Mouse (Mus musculus) lung, embryonic 15.5 days (tissue): ENCODE data around the gene Trim25. TPM values are rescaled to one million over a fixed set of nuclear protein-coding genes. Genes with fewer than 3 reads are reported as not detected.

Experiments
- ATAC-seq: fragments of 200-750 bp; cut with Nextera tagmentation; 2 replicates; pipeline ENCODE4 v1.8.0; 2017; ENCODE audit warnings: moderate number of reproducible peaks, borderline replicate concordance; ENCODE audit not compliant: low FRiP score, low TSS enrichment; ENCODE audit errors: extremely low read depth
- H3K27ac ChIP-seq: fragments of 300-500 bp; sonication (generic); 2 replicates; pipeline ENCODE4 v1.5.1; 2015; ENCODE audit warnings: moderate library complexity, mild to moderate bottlenecking, inconsistent platforms
- H3K27me3 ChIP-seq: fragments of 300-500 bp; sonication (generic); 2 replicates; pipeline ENCODE4 v1.6.1; 2015; ENCODE audit warnings: inconsistent platforms
- H3K36me3 ChIP-seq: fragments of 300-500 bp; sonication (generic); 2 replicates; pipeline ENCODE4 v1.6.1; 2015; ENCODE audit warnings: inconsistent platforms
- H3K4me1 ChIP-seq: fragments of 300-500 bp; sonication (generic); 2 replicates; pipeline ENCODE4 v1.6.1; 2015; ENCODE audit warnings: inconsistent platforms
- H3K4me2 ChIP-seq: fragments of 300-500 bp; sonication (generic); 2 replicates; pipeline ENCODE4 v1.6.1; 2015; ENCODE audit warnings: inconsistent platforms, mild to moderate bottlenecking, moderate library complexity
- H3K4me3 ChIP-seq: fragments of 300-500 bp; sonication (generic); 2 replicates; pipeline ENCODE4 v1.5.1; 2015; ENCODE audit warnings: mild to moderate bottlenecking, inconsistent platforms
- H3K9ac ChIP-seq: fragments of 300-500 bp; sonication (generic); 2 replicates; pipeline ENCODE4 v1.6.1; 2015; ENCODE audit warnings: inconsistent platforms
- H3K9me3 ChIP-seq: fragments of 300-500 bp; sonication (generic); 2 replicates; pipeline ENCODE4 v1.6.1; 2016; ENCODE audit warnings: inconsistent platforms
- WGBS: fragments of 180-500 bp; shearing (Covaris S2); methylation state at CpG from one replicate; pipeline ENCODE4 v1.1.7; 2015; 5-methylcytosine and 5-hydroxymethylcytosine counted together
- polyA plus RNA-seq: library from polyadenylated mRNA; unstranded; fragments of >200 nt; fragmentation: Nextera tagmentation; extraction: Ambion mirVana; gene quantifications from 2 replicates; pipeline ENCODE4 v1.2.1, GENCODE M21; 2015

The Trim25 gene
- polyA plus RNA-seq, 1 experiment from 2014 or later = 25.9 TPM

DNA sequence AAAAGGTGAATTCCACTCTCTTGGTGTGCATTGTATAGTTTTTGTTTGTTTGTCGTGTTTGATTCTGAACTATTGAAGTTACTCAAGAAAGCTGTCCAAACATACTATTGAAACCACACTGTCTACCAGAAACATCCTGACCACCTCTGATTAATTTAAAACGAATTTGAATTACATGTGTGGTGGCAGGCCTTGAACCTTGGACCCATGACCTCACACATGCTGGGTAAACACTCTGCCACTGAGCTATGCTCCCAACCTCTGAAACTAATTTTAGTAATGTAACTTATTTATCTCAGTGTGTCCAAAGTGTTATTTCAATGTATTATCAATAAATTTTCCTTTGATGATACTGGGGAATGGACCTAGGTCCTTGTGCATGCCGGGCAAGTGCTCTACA lies 8.4 kb downstream of the Trim25 start:
- WGBS = 80% methylated on average over 3 of the region's 3 CpGs
- peaks cover 35% of the 10 kb centered on the region for H3K36me3 ChIP-seq

DNA sequence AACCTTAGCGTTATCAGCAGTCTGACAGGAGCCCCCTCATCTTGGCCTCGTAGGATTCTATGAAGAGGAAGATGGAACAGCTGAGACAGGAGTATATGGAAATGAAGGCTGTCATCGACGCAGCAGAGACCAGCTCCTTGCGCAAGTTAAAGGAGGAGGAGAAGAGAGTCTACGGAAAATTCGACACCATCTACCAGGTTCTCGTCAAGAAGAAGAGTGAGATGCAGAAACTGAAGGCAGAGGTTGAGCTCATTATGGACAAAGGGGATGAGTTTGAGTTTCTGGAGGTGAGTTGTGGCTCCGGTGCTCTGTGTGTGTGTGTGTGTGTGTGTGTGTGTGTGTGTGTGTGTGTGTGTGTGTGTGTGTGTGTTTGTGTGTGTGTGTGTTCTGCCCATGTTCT lies 9.9 kb downstream of the Trim25 start:
- no peaks in the 10 kb centered on the region for H3K27me3 ChIP-seq
- WGBS = 86% methylated on average over 9 of the region's 9 CpGs
- H3K9me3 ChIP-seq = no peaks in the 10 kb centered on the region
- no peak overlapping the region for H3K4me2 ChIP-seq
- no peak overlapping the region for H3K27ac ChIP-seq
- peaks cover 50% of the 10 kb centered on the region for H3K36me3 ChIP-seq
- 0 out of 2 replicates have a peak, but pooled peaks cover under 1% of the 10 kb centered on the region for H3K4me1 ChIP-seq
- no peak overlapping the region for H3K9ac ChIP-seq
- no peak overlapping the region for H3K4me3 ChIP-seq
- no peak for ATAC-seq

More for the DNA sequence above, 8.4 kb downstream of the Trim25 start:
- no peak for ATAC-seq
- no peak overlapping the region for H3K27ac ChIP-seq
- H3K27me3 ChIP-seq = no peaks in the 10 kb centered on the region
- H3K4me2 ChIP-seq = no peak overlapping the region
- H3K9me3 ChIP-seq = no peaks in the 10 kb centered on the region
- H3K9ac ChIP-seq = no peak overlapping the region
- peaks cover 14% of the 10 kb centered on the region for H3K4me1 ChIP-seq
- no peak overlapping the region for H3K4me3 ChIP-seq

DNA sequence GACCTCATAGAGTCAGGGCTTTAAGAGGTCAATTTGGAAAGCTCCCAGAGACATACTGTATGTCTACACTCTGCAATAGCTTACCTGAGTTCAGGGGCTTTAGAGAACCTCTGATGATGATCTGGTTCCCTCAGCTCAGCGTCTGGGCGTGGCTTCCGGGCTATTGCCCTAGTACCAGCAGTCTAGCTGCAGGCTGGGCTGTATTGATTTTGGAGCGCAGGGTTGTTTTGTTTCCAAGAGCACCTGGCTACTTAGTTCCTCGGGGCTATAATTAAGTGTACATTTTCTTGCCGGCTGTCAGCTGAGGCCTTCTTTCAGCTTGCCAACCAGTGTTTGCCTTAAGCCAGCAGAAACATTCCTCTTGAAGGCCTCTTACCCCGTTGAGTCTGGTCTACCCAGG lies 10.3 kb downstream of the Trim25 start:
- ATAC-seq = no peak
- 76% methylated on average over 7 of the region's 7 CpGs for WGBS
- Histone ChIP-seq H3K4me3 (no peak overlapping the region), H3K9ac (no peak overlapping the region), H3K36me3 (peaks cover 51% of the 10 kb centered on the region), H3K27me3 (no peaks in the 10 kb centered on the region), H3K4me2 (no peak overlapping the region), H3K27ac (no peak overlapping the region), H3K4me1 (no peaks in the 10 kb centered on the region), H3K9me3 (no peaks in the 10 kb centered on the region)

DNA sequence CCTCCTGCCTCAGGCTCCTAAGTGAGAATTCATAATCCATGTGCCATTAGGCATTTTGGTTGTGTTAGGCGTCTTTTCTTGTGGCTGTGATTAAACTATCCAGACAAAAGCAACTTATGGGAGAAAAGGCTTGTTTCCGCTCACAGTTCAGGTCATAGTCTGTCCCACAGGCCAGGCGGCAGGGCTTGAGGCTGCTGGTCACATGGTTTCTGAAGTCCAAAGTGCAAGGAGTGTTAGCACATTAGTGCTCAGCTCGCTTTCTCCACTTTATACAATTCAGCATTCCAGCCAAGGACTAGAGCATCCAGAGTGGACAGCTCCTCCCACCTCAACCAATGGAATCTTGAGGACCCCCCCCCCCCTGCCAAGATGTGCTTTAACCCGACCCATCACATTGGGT lies 13.1 kb downstream of the Trim25 start:
- H3K9me3 ChIP-seq = no peaks in the 10 kb centered on the region
- WGBS = 89% methylated on average over 5 of the region's 5 CpGs
- H3K9ac ChIP-seq = no peak overlapping the region
- peaks cover 53% of the 10 kb centered on the region for H3K36me3 ChIP-seq
- H3K4me2 ChIP-seq = no peak overlapping the region
- no peak overlapping the region for H3K4me3 ChIP-seq
- H3K4me1 ChIP-seq = no peaks in the 10 kb centered on the region
- no peak for ATAC-seq
- no peak overlapping the region for H3K27ac ChIP-seq
- H3K27me3 ChIP-seq = no peaks in the 10 kb centered on the region

- Histone ChIP-seq H3K9me3 (no peaks in the 10 kb centered on the region), H3K9ac (no peak overlapping the region), H3K36me3 (peaks cover 32% of the 10 kb centered on the region), H3K4me2 (no peak overlapping the region), H3K4me3 (no peak overlapping the region), H3K27me3 (no peaks in the 10 kb centered on the region), H3K27ac (no peak overlapping the region), H3K4me1 (no peaks in the 10 kb centered on the region)
- ATAC-seq = no peak
- WGBS = 78% methylated on average over 9 of the region's 9 CpGs
These were observed 18.5 kb downstream of the Trim25 start for GRCm38 (mm10) chr11:89017514-89018182.

DNA sequence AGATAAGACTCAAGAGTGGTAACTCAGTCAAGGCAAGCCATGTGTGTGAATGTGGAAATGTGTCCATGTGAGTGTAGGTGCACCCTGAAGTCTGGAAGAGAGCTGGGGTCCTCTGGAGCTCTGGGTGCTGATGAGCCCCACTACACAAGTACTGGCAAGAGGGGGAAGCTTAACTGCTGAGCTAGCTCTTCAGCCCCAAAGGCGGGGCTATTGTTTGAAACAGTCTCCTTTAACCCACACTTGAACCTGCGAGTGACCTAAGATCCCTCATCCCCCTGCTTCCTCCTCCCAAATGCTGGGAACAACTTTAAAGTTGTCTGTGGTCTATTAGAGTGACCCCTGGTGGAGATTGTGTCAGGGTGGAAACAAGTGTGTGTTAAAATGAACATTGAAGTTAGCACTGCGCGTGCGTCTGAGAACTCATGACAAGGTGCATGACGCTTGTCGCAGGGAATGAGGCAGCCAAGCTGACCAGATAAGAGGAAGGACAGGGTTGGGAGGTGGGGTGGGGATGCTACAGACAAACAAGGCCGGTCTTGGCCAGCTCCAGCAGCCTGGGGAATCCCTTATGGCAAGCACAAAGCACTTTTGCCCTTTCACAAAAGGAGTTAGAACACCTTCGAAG lies 21.6 kb downstream of the Trim25 start:
- no peaks in the 10 kb centered on the region for H3K9me3 ChIP-seq
- H3K4me1 ChIP-seq = peaks cover 19% of the 10 kb centered on the region; the same call in 1 of the 2 replicates
- H3K36me3 ChIP-seq = peaks cover 17% of the 10 kb centered on the region
- 68% methylated on average over 9 of the region's 9 CpGs for WGBS
- H3K4me3 ChIP-seq = no peak overlapping the region
- H3K9ac ChIP-seq = no peak overlapping the region
- ATAC-seq = no peak
- no peaks in the 10 kb centered on the region for H3K27me3 ChIP-seq
- no peak overlapping the region for H3K27ac ChIP-seq
- H3K4me2 ChIP-seq = no peak overlapping the region

DNA sequence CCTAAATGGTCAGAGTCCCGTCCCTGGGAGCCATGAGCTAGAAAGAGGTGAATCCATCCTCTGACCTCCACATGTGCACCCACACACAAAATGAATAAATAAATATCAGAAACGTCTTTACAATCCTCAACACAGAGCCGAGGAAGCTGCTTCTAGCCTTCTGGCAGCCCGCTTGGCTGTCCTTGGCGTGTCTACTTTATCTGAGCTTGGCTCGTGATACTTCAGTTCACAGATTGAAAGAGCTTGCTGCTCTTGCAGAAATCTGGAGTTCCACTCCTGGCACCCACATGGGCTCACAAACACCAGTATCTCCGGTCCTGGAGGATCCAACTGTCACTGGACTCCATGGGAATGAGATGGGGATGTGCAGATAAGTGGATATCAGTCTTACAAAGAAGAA lies 22.5 kb downstream of the Trim25 start:
- Histone ChIP-seq H3K27ac (no peak overlapping the region), H3K9ac (no peak overlapping the region), H3K36me3 (peaks cover 9% of the 10 kb centered on the region), H3K27me3 (no peaks in the 10 kb centered on the region), H3K9me3 (no peaks in the 10 kb centered on the region), H3K4me3 (no peak overlapping the region), H3K4me1 (peaks cover 19% of the 10 kb centered on the region; the same call in 1 of the 2 replicates), H3K4me2 (no peak overlapping the region)
- 68% methylated on average over 7 of the region's 7 CpGs for WGBS
- no peak for ATAC-seq

DNA sequence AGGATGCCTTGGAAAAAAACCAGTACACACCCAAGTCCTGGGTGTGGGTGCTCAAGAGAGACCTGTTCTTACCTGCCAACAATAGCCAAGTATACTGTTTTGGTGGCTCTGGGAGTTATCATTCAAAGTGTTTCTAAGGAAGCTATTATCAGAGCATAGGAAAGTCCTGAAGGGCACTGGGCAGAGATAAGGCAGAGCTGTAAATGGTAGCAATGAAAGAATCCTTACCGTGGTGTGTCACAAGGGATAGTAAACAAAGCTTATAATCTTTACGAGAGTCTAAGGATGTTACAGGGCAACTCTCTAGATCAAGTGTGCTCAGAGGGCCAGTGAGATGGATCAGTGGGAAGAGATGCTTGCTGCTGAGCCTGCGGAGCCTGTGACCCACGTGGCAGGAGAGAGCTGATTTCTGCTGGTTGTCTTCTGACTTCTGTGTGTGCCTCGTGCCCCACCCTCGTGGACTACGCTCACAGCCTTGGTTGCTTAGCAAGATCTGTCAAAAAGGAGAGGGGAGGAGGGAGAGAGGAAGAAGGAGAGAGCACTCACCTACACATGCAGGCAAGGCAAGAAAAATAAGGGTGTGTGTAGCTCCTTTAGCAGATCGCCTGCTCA lies 23.1 kb downstream of the Trim25 start:
- Histone ChIP-seq H3K27me3 (no peaks in the 10 kb centered on the region), H3K9me3 (no peaks in the 10 kb centered on the region), H3K36me3 (peaks cover 6% of the 10 kb centered on the region; the same call in 1 of the 2 replicates), H3K4me2 (no peak overlapping the region), H3K27ac (no peak overlapping the region), H3K4me3 (no peak overlapping the region), H3K4me1 (peaks cover 19% of the 10 kb centered on the region; the same call in 1 of the 2 replicates), H3K9ac (no peak overlapping the region)
- 47% methylated on average over 8 of the region's 8 CpGs for WGBS
- no peak for ATAC-seq

- no peak for ATAC-seq
- Histone ChIP-seq H3K27me3 (no peaks in the 10 kb centered on the region), H3K9me3 (no peaks in the 10 kb centered on the region), H3K27ac (peak overlapping the region; percentile 65; the same call in 1 of the 2 replicates), H3K4me3 (no peak overlapping the region), H3K4me1 (peaks cover 26% of the 10 kb centered on the region; the same call in 1 of the 2 replicates), H3K36me3 (peaks cover 4% of the 10 kb centered on the region; the same call in 1 of the 2 replicates), H3K9ac (no peak overlapping the region), H3K4me2 (no peak overlapping the region)
- WGBS = 61% methylated on average over 10 of the region's 10 CpGs
These were observed 24.3 kb downstream of the Trim25 start for GRCm38 (mm10) chr11:89023477-89023876.

- Histone ChIP-seq H3K36me3 (no peaks in the 10 kb centered on the region), H3K27me3 (no peaks in the 10 kb centered on the region), H3K4me2 (0 out of 2 replicates have a peak overlapping the region, but pooled peaks have one; percentile 3), H3K9me3 (no peaks in the 10 kb centered on the region), H3K4me3 (no peak overlapping the region), H3K27ac (peak overlapping the region; percentile 65), H3K4me1 (peaks cover 30% of the 10 kb centered on the region; the same call in 1 of the 2 replicates), H3K9ac (no peak overlapping the region)
- WGBS = 25% methylated on average over 11 of the region's 11 CpGs
- ATAC-seq = peak; percentile 67
These were observed 25.2 kb downstream of the Trim25 start for GRCm38 (mm10) chr11:89024181-89024881.

GRCm38 (mm10) chr11:89025603-89026002 lies 26.4 kb downstream of the Trim25 start:
- Histone ChIP-seq H3K4me1 (peaks cover 30% of the 10 kb centered on the region; the same call in 1 of the 2 replicates), H3K36me3 (no peaks in the 10 kb centered on the region), H3K9ac (no peak overlapping the region), H3K27me3 (no peaks in the 10 kb centered on the region), H3K9me3 (no peaks in the 10 kb centered on the region), H3K27ac (0 out of 2 replicates have a peak overlapping the region, but pooled peaks have one; percentile 65), H3K4me3 (no peak overlapping the region), H3K4me2 (no peak overlapping the region)
- 75% methylated on average over 3 of the region's 3 CpGs for WGBS
- no peak for ATAC-seq
